Mouse (Mus musculus) hindbrain, embryonic 11.5 days (tissue): ENCODE results near the gene Anp32e. TPM values are rescaled to one million over a fixed set of nuclear protein-coding genes. Genes with fewer than 3 reads are reported as not detected.

Experiments used
- ATAC-seq: fragments of 200-750 bp; cut with Nextera tagmentation; 2 replicates; pipeline ENCODE4 v1.8.0; 2017; ENCODE audit warnings: mild to moderate bottlenecking, moderate TSS enrichment, moderate library complexity; ENCODE audit not compliant: low FRiP score
- DNase-seq: peaks from one replicate; pipeline ENCODE4 v3.0.0-alpha.2; 2015; ENCODE audit warnings: low spot score
- H3K27ac ChIP-seq: fragments of 300-500 bp; sonication (generic); 2 replicates; pipeline ENCODE4 v1.5.1; 2014; ENCODE audit warnings: mild to moderate bottlenecking, low read depth, low read length
- H3K27me3 ChIP-seq: fragments of 300-500 bp; sonication (generic); 2 replicates; pipeline ENCODE4 v1.6.1; 2014; ENCODE audit warnings: mild to moderate bottlenecking, low read length, moderate library complexity, mixed read lengths; ENCODE audit not compliant: control insufficient read depth, insufficient read depth
- H3K36me3 ChIP-seq: fragments of 300-500 bp; sonication (generic); 2 replicates; pipeline ENCODE4 v1.6.1; 2014; ENCODE audit warnings: mild to moderate bottlenecking, low read length, moderate library complexity, mixed read lengths; ENCODE audit not compliant: control insufficient read depth, insufficient read depth
- H3K4me1 ChIP-seq: fragments of 300-500 bp; sonication (generic); replicated peaks from 2 replicates; pipeline ENCODE4 v1.6.1; 2014; ENCODE audit warnings: low read length, mixed read lengths; ENCODE audit not compliant: control insufficient read depth, insufficient read depth
- H3K4me2 ChIP-seq: fragments of 300-500 bp; sonication (generic); replicated peaks from 2 replicates; pipeline ENCODE4 v1.6.1; 2014; ENCODE audit warnings: mild to moderate bottlenecking, low read depth, low read length
- H3K4me3 ChIP-seq: fragments of 300-500 bp; sonication (generic); 2 replicates; pipeline ENCODE4 v1.5.1; 2014; ENCODE audit warnings: low read depth, low read length
- H3K9ac ChIP-seq: fragments of 300-500 bp; sonication (generic); 2 replicates; pipeline ENCODE4 v1.6.1; 2014; ENCODE audit warnings: low read depth, low read length
- H3K9me3 ChIP-seq: fragments of 300-500 bp; sonication (generic); 2 replicates; pipeline ENCODE4 v1.6.1; 2016; ENCODE audit warnings: low read length; ENCODE audit not compliant: control insufficient read depth
- WGBS: fragments of 180-500 bp; shearing (Covaris S2); extraction: QIAGEN DNeasy Blood & Tissue Kit; methylation state at CpG from one replicate; pipeline ENCODE4 v1.1.7; 2014; 5-methylcytosine and 5-hydroxymethylcytosine counted together
- polyA plus RNA-seq: library from polyadenylated mRNA; unstranded; fragments of >200 nt; fragmentation: Nextera tagmentation; extraction: Ambion mirVana; gene quantifications from 2 replicates; pipeline ENCODE4 v1.2.1, GENCODE M21; 2014

The Anp32e gene
- polyA plus RNA-seq, 1 experiment from 2014 or later, result 114 TPM

- ATAC-seq (no peak), DNase-seq (no peak)
- Histone ChIP-seq H3K27me3 (no peaks in the 10 kb centered on the region), H3K4me1 (peaks cover 18% of the 10 kb centered on the region; the same call in 1 of the 2 replicates), H3K4me3 (peak overlapping the region; percentile 52), H3K9ac (peak overlapping the region; percentile 94), H3K4me2 (peak overlapping the region; percentile 49), H3K36me3 (peaks cover 18% of the 10 kb centered on the region), H3K9me3 (no peaks in the 10 kb centered on the region), H3K27ac (0 out of 2 replicates have a peak overlapping the region, but pooled peaks have one; percentile 17)
- 37% methylated on average over 4 of the region's 4 CpGs for WGBS
Measured at GRCm38 (mm10) chr3:95993881-95994280, 64.8 kb downstream of the Anp32e start.

- H3K27ac ChIP-seq, result peak overlapping the region; percentile 95
- 20% methylated on average over 6 of the region's 6 CpGs for WGBS
- H3K36me3 ChIP-seq, result peaks cover 14% of the 10 kb centered on the region
- peak overlapping the region; percentile 94 for H3K9ac ChIP-seq
- no peaks in the 10 kb centered on the region for H3K9me3 ChIP-seq
- H3K4me2 ChIP-seq, result peak overlapping the region; percentile 49
- H3K4me1 ChIP-seq, result peaks cover 18% of the 10 kb centered on the region; the same call in 1 of the 2 replicates
- H3K4me3 ChIP-seq, result peak overlapping the region; percentile 52
- DNase-seq (no peak), ATAC-seq (no peak)
- H3K27me3 ChIP-seq, result no peaks in the 10 kb centered on the region
Measured at GRCm38 (mm10) chr3:95994381-95994846, 65.4 kb downstream of the Anp32e start.

- H3K27ac ChIP-seq, result peak overlapping the region; percentile 95
- under 1% methylated on average over 49 of the region's 51 CpGs for WGBS
- H3K9me3 ChIP-seq, result no peaks in the 10 kb centered on the region
Measured at GRCm38 (mm10) chr3:95994975-95995801, 66.1 kb downstream of the Anp32e start.

GRCm38 (mm10) chr3:95995802-95996428, 66.9 kb downstream of the Anp32e start, which contains the start of gene Plekho1:
Plekho1 (minus strand) TSS chr3:95996001.
- Histone ChIP-seq H3K9ac (peak within 1 kb of the TSS; percentile 94), H3K27ac (peak within 1 kb of the TSS; percentile 95), H3K4me1 (peaks cover 18% of the 10 kb centered on the region; the same call in 1 of the 2 replicates), H3K4me3 (peak within 1 kb of the TSS; percentile 52), H3K4me2 (peak within 1 kb of the TSS; percentile 49), H3K27me3 (no peaks in the 10 kb centered on the region), H3K9me3 (no peaks in the 10 kb centered on the region), H3K36me3 (peaks cover 6% of the 10 kb centered on the region)
- peak; percentile 79 for DNase-seq
- WGBS, result under 1% methylated on average over 42 of the region's 84 CpGs
- ATAC-seq, result peak; percentile 63

More at GRCm38 (mm10) chr3:95994975-95995801, 66.1 kb downstream of the Anp32e start:
- H3K9ac ChIP-seq, result peak overlapping the region; percentile 94
- H3K36me3 ChIP-seq, result peaks cover 8% of the 10 kb centered on the region
- H3K27me3 ChIP-seq, result no peaks in the 10 kb centered on the region
- DNase-seq (peak; percentile 78), ATAC-seq (peak; percentile 80)
- H3K4me1 ChIP-seq, result peaks cover 18% of the 10 kb centered on the region; the same call in 1 of the 2 replicates
- H3K4me3 ChIP-seq, result peak overlapping the region; percentile 52
- H3K4me2 ChIP-seq, result peak overlapping the region; percentile 49

- peak overlapping the region; percentile 94 for H3K9ac ChIP-seq
- 11% methylated on average over 6 of the region's 6 CpGs for WGBS
- no peaks in the 10 kb centered on the region for H3K27me3 ChIP-seq
- H3K9me3 ChIP-seq, result no peaks in the 10 kb centered on the region
- H3K4me1 ChIP-seq, result peaks cover 18% of the 10 kb centered on the region; the same call in 1 of the 2 replicates
- H3K27ac ChIP-seq, result peak overlapping the region; percentile 95
- DNase-seq (no peak), ATAC-seq (no peak; the same call in 1 of the 2 replicates)
- H3K36me3 ChIP-seq, result peaks cover 2% of the 10 kb centered on the region
- peak overlapping the region; percentile 52 for H3K4me3 ChIP-seq
- H3K4me2 ChIP-seq, result peak overlapping the region; percentile 49
Measured at GRCm38 (mm10) chr3:95996451-95997073, 67.5 kb downstream of the Anp32e start.

Other genes starting within 250 kb of the Anp32e start
- gene Adamtsl4, start 241.3 kb upstream of the Anp32e start, polyA plus RNA-seq, result 0.14 and 0.80 TPM in 2 replicates
- 13.3 and 14.3 TPM in 2 replicates for gene Ecm1, start 189.7 kb upstream of the Anp32e start, polyA plus RNA-seq
- gene Tars2, start 169.0 kb upstream of the Anp32e start, polyA plus RNA-seq, result 42.6 and 49.7 TPM in 2 replicates
- gene Rprd2, start 110.4 kb upstream of the Anp32e start, polyA plus RNA-seq, result 26.0 and 27.4 TPM in 2 replicates
- 60.8 and 69.9 TPM in 2 replicates for gene Prpf3, start 73.4 kb upstream of the Anp32e start, polyA plus RNA-seq
- 329 and 340 TPM in 2 replicates for gene Mrps21, start 57.7 kb upstream of the Anp32e start, polyA plus RNA-seq
- gene Ciart, start 47.0 kb upstream of the Anp32e start, polyA plus RNA-seq, result 4.7 and 6.5 TPM in 2 replicates
- gene BC028528, start 37.2 kb upstream of the Anp32e start, polyA plus RNA-seq, result 11.0 and 11.2 TPM in 2 replicates
- 28.5 and 34.0 TPM in 2 replicates for gene Aph1a, start 35.3 kb upstream of the Anp32e start, polyA plus RNA-seq
- gene Car14, start 24.6 kb upstream of the Anp32e start, polyA plus RNA-seq, result 26.5 and 27.8 TPM in 2 replicates
- 70.0 and 73.7 TPM in 2 replicates for gene Plekho1, start 66.8 kb downstream of the Anp32e start, polyA plus RNA-seq
- gene Vps45, start 129.2 kb downstream of the Anp32e start, polyA plus RNA-seq, result 27.4 and 27.9 TPM in 2 replicates
- gene Otud7b, start 175.3 kb downstream of the Anp32e start, polyA plus RNA-seq, result 10.0 and 10.8 TPM in 2 replicates
- 14.1 and 16.0 TPM in 2 replicates for gene Mtmr11, start 232.8 kb downstream of the Anp32e start, polyA plus RNA-seq
- gene Sf3b4, start 243.1 kb downstream of the Anp32e start, polyA plus RNA-seq, result 187 and 199 TPM in 2 replicates